Mouse (Mus musculus) heart, embryonic 12.5 days (tissue): ENCODE measurements at regions not wholly inside any gene's neighbourhood (a gene's known extent, or its start where the extent isn't known, plus 50 kb on each side); places are given as distances from the start of the nearest gene placed in this dataset. TPM values are rescaled to one million over a fixed set of nuclear protein-coding genes. Genes with fewer than 3 reads are reported as not detected.
A peak's percentile ranks its signal among the peaks of the same experiment; 100 is the strongest.

ENCODE experiments used
- ATAC-seq: fragments of 200-750 bp; cut with Nextera tagmentation; 2 replicates; pipeline ENCODE4 v1.8.0; 2017; ENCODE audit warnings: moderate TSS enrichment, moderate library complexity; ENCODE audit not compliant: insufficient number of reproducible peaks, low FRiP score
- H3K27ac ChIP-seq: fragments of 300-500 bp; sonication (generic); 2 replicates; pipeline ENCODE4 v1.5.1; 2016; ENCODE audit warnings: mild to moderate bottlenecking, moderate library complexity; ENCODE audit not compliant: poor library complexity, severe bottlenecking
- H3K27me3 ChIP-seq: fragments of 300-500 bp; sonication (generic); replicated peaks from 2 replicates; pipeline ENCODE4 v1.6.1; 2016; ENCODE audit warnings: mild to moderate bottlenecking, moderate library complexity
- H3K36me3 ChIP-seq: fragments of 300-500 bp; sonication (generic); 2 replicates; pipeline ENCODE4 v1.6.1; 2016; ENCODE audit warnings: mild to moderate bottlenecking, moderate library complexity
- H3K4me1 ChIP-seq: fragments of 300-500 bp; sonication (generic); replicated peaks from 2 replicates; pipeline ENCODE4 v1.6.1; 2016; ENCODE audit warnings: mild to moderate bottlenecking
- H3K4me2 ChIP-seq: fragments of 300-500 bp; sonication (generic); 2 replicates; pipeline ENCODE4 v1.6.1; 2016; ENCODE audit warnings: mild to moderate bottlenecking, moderate library complexity
- H3K4me3 ChIP-seq: fragments of 300-500 bp; sonication (generic); 2 replicates; pipeline ENCODE4 v1.5.1; 2016; ENCODE audit warnings: mild to moderate bottlenecking
- H3K9ac ChIP-seq: fragments of 300-500 bp; sonication (generic); 2 replicates; pipeline ENCODE4 v1.6.1; 2016; ENCODE audit warnings: mild to moderate bottlenecking, moderate library complexity
- H3K9me3 ChIP-seq: fragments of 300-500 bp; sonication (generic); replicated peaks from 2 replicates; pipeline ENCODE4 v1.6.1; 2016; ENCODE audit warnings: mild to moderate bottlenecking, moderate library complexity
- WGBS: fragments of 180-500 bp; shearing (Covaris S2); methylation state at CpG from one replicate; pipeline ENCODE4 v1.1.7; 2016; 5-methylcytosine and 5-hydroxymethylcytosine counted together
- microRNA counts: library from miRNA; unstranded; fragments of <30 nt; microRNA quantifications from one replicate; lab custom pipeline; 2017
- microRNA-seq: library from miRNA; unstranded; fragments of <30 nt; microRNA quantifications from one replicate; pipeline ENCODE4, GENCODE M21; 2017

- no peaks in the 10 kb centered on the region for H3K4me1 ChIP-seq
- no peak overlapping the region for H3K27ac ChIP-seq
- H3K9me3 ChIP-seq, result no peaks in the 10 kb centered on the region
- WGBS, result 42% methylated on average over 8 of the region's 8 CpGs
- no peaks in the 10 kb centered on the region for H3K36me3 ChIP-seq
- no peak overlapping the region for H3K4me3 ChIP-seq
- ATAC-seq, result no peak
- no peak overlapping the region for H3K9ac ChIP-seq
- H3K4me2 ChIP-seq, result no peak overlapping the region
- H3K27me3 ChIP-seq, result no peaks in the 10 kb centered on the region
These were observed 80.7 kb upstream of the Nr5a2 start for GRCm38 (mm10) chr1:137040898-137041297.

- no peak overlapping the region for H3K9ac ChIP-seq
- H3K4me2 ChIP-seq, result no peak overlapping the region
- H3K27ac ChIP-seq, result no peak overlapping the region
- WGBS, result 83% methylated on average over 6 of the region's 6 CpGs
- H3K4me3 ChIP-seq, result no peak overlapping the region
- ATAC-seq, result no peak
- H3K4me1 ChIP-seq, result no peaks in the 10 kb centered on the region
- H3K9me3 ChIP-seq, result no peaks in the 10 kb centered on the region
- H3K36me3 ChIP-seq, result no peaks in the 10 kb centered on the region
- H3K27me3 ChIP-seq, result no peaks in the 10 kb centered on the region
These were observed 74.3 kb upstream of the Nr5a2 start for GRCm38 (mm10) chr1:137034586-137034985.

- Histone ChIP-seq H3K4me1 (no peaks in the 10 kb centered on the region), H3K27ac (no peak overlapping the region), H3K9me3 (no peaks in the 10 kb centered on the region), H3K9ac (no peak overlapping the region), H3K4me2 (no peak overlapping the region), H3K36me3 (no peaks in the 10 kb centered on the region), H3K27me3 (no peaks in the 10 kb centered on the region), H3K4me3 (no peak overlapping the region)
- ATAC-seq, result no peak
- 56% methylated on average over 5 of the region's 5 CpGs for WGBS
These were observed 73.4 kb upstream of the Nr5a2 start for GRCm38 (mm10) chr1:137033679-137034078.

- 83% methylated on average over 6 of the region's 6 CpGs for WGBS
- H3K36me3 ChIP-seq, result no peaks in the 10 kb centered on the region
These were observed 63.5 kb upstream of the Nr5a2 start for GRCm38 (mm10) chr1:137023706-137024105.

GRCm38 (mm10) chr1:137020528-137020927, 60.3 kb upstream of the Nr5a2 start:
- no peak overlapping the region for H3K9ac ChIP-seq
- H3K27ac ChIP-seq, result no peak overlapping the region
- 75% methylated on average over 1 of the region's 1 CpGs for WGBS
- H3K4me3 ChIP-seq, result no peak overlapping the region
- H3K9me3 ChIP-seq, result no peaks in the 10 kb centered on the region
- H3K4me1 ChIP-seq, result no peaks in the 10 kb centered on the region
- H3K36me3 ChIP-seq, result no peaks in the 10 kb centered on the region
- no peak overlapping the region for H3K4me2 ChIP-seq
- no peaks in the 10 kb centered on the region for H3K27me3 ChIP-seq
- ATAC-seq, result no peak

More at GRCm38 (mm10) chr1:137023706-137024105, 63.5 kb upstream of the Nr5a2 start:
- no peaks in the 10 kb centered on the region for H3K4me1 ChIP-seq
- H3K9me3 ChIP-seq, result no peaks in the 10 kb centered on the region
- no peak overlapping the region for H3K4me2 ChIP-seq
- no peak overlapping the region for H3K27ac ChIP-seq
- H3K9ac ChIP-seq, result no peak overlapping the region
- no peaks in the 10 kb centered on the region for H3K27me3 ChIP-seq
- ATAC-seq, result no peak
- H3K4me3 ChIP-seq, result no peak overlapping the region

GRCm38 (mm10) chr1:137017642-137018041, 57.4 kb upstream of the Nr5a2 start:
- no peak overlapping the region for H3K27ac ChIP-seq
- no peaks in the 10 kb centered on the region for H3K4me1 ChIP-seq
- no peaks in the 10 kb centered on the region for H3K36me3 ChIP-seq
- WGBS, result 84% methylated on average over 5 of the region's 5 CpGs
- no peaks in the 10 kb centered on the region for H3K27me3 ChIP-seq
- H3K9me3 ChIP-seq, result no peaks in the 10 kb centered on the region
- no peak overlapping the region for H3K4me3 ChIP-seq
- H3K9ac ChIP-seq, result no peak overlapping the region
- H3K4me2 ChIP-seq, result no peak overlapping the region
- no peak for ATAC-seq

- H3K36me3 ChIP-seq, result no peaks in the 10 kb centered on the region
- no peaks in the 10 kb centered on the region for H3K27me3 ChIP-seq
- H3K4me2 ChIP-seq, result no peak overlapping the region
- H3K9me3 ChIP-seq, result no peaks in the 10 kb centered on the region
- WGBS, result 36% methylated on average over 9 of the region's 9 CpGs
- H3K9ac ChIP-seq, result no peak overlapping the region
- peaks cover 6% of the 10 kb centered on the region; the same call in 1 of the 2 replicates for H3K4me1 ChIP-seq
- H3K27ac ChIP-seq, result no peak overlapping the region
- no peak overlapping the region for H3K4me3 ChIP-seq
- no peak for ATAC-seq
These were observed 50.1 kb upstream of the Nr5a2 start for GRCm38 (mm10) chr1:137010240-137010926.

MicroRNA genes in the stretch of these regions (microRNA counts, 519-probe panel; counts per million panel counts)
- microRNA mmu-miR-181a (lab: Ali Mortazavi, UCI) (6,844 counts per million, percentile 85 among the panel's probes with 10 or more counts), microRNA mmu-miR-181b+mmu-miR-181d (lab: Ali Mortazavi, UCI) (not detected)

Small RNA genes in the stretch of these regions (microRNA-seq; reads per million reads assigned to microRNA genes)
- 1,196 reads per million, percentile 81 among the genes with 10 or more reads in this experiment for gene Mir181a-1
- gene Mir181b-1, result 33.2 reads per million, percentile 38 among the genes with 10 or more reads in this experiment
